Mouse (Mus musculus): ENCODE measurements around the gene Osbpl2.

Gene Osbpl2

DNA sequence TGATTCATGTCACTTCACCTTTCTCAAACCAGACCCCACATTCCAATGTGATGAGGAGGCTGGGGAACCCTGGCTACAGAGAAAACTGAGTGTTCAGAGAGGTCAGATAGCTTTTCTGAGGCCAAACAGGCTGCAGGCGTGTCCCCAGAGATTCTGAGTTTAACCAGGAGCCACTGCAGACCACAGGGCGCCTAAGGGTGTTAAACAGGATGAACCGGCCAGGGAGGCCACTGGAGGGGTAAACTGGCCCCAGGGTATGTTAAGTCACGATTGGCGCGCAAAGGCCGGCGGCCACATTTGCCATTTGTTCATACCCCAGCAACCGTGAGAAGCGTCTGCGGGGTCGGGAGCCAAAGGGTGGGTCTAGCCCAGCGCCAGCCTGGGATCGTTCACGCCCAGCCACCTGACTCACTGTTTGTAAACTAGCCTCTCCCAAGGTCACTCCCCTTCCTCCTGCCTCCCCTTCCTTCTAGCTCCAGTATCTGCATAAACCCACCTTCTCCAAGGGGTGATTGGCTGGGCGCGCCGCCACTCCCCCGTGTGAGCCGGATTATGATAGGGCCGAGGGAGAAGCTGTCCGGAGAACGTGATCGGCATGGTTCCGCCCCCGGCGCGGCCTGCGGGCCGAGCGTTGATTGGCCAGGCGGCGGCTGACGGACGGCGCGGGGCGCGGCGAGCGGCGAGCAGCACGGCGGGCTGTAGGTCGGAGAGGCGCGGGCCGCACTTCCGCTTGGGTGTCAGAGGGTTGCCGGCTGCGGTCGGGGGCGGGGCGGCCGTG lies at the start of gene Osbpl2:
TSS of gene Osbpl2 (plus strand) at position 646 of the 778 bp plus-strand sequence.
- DNase-seq: peak; percentile 100

DNA sequence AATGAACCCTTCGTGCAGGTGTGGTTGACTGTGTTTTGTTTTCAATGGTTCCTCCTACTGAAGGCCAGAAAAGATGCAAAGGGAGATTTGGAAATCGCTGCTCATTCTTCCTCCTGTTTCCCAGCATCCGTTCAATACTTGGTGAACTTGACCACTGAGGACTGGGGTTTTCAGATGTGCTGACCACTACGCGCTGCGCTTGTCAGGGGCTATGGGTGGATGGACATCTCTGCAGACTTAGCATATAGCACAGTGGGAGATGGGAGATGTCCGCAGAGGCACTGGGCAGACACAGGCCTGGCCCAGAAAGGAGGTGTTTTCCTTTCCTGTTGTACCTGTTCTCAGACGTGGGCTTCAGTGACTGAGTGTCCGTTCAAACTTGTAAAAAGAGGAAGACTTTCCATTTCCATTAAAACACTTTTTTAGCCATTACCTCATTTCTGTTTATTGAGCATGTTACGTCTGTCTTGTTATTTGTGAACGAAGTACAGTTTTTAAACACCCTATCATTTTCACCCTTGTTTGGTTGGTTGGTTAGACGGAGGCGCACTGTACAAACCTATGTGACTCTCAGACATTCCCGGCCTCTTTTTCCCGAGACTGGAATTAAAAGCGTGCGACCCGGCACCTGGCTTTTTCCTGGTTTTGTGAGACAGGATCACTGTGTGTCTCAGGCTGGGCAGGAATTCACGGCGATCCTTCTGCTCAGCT lies 49.2 kb upstream of the Osbpl2 start:
- no peak for DNase-seq

DNA sequence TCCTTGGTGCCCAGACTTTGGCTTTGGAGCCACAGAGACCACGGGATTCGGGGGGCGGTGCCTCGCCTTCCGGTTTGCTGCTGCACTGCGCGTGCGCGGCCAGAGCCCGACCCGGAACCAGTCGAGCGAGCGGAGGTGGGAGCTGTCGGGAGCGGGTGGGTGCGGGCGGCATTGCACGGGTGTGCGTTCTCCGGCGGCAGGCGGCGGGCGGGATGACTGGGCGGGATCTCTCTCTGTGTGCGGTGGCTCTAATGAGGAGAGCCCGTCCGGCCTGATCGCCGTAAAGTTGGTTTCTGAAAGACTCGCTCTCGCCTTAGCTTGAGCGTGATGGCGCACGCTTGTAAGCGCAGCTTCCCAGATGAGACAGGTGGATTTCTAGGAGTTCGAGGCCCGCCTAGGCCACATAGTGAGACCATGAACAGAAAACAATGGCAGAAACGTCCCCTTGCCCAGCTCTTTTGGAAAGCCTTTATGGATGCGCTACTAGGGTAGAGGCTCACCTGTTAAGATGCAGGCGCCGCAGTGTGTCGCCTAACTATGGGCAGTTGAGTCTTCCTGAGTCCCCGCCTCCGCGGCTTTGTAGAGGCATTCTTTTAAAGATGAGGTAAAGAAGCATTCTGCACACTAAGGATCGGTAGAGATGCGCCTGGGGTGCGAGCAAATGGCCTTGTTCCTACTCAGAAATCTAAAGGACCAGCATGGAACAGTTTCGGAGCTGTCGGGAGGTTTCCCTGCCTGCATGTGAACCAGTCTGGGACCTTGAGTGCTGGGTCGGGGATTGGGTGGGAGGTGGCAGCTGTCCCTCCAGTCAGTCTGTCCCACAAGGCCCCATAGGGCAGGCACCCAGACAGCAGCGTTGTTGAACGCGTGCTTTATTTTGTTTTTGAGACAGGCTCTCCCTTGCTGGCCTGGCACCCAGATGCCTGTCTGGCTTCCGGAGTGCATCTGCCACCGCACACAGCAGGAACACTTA lies 48.3 kb upstream of the Osbpl2 start, which contains the start of gene Mtg2:
TSS of gene Mtg2 (plus strand) at position 108 of the 973 bp plus-strand sequence.
- DNase-seq: peak; percentile 97

DNA sequence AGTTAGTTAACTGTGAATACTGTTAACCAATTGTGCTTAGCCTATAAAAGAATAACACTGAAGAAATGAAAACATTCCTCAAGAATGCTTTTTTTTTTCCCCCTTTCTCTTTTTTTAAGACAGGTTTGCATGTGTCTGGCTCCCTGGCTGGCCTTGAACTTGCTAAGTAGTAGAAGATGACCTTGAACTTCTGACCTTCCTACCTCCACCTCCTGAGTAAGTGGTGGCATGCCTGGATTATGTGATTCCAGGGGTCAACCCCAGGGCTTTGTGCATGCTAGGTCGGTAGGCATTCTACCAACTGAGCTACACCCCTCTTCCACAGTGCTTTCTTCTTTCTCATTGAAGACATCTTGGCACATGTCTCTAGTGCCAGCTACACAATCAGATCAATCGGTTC lies 47.4 kb upstream of the Osbpl2 start:
- no peak for DNase-seq

DNA sequence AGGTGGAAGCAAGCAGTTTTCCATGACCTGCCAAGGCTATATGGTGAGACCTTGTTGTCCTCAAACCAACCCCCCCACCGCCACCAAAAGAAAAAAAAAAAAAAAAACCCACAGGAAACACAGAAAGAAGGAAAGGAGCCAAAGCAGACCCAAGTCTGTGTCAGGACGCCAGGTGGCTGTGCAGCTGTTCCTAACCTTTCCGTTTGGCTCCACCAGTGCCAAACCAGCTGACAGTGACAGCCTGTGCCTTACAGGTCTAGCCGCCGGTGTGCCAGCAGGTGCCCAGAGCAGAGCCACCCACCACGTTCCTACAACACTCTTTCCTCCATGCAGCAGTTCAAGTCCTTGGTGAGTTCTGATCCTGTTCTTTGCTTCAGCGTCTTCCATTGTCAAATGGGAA lies 46.2 kb upstream of the Osbpl2 start:
- no peak for DNase-seq

DNA sequence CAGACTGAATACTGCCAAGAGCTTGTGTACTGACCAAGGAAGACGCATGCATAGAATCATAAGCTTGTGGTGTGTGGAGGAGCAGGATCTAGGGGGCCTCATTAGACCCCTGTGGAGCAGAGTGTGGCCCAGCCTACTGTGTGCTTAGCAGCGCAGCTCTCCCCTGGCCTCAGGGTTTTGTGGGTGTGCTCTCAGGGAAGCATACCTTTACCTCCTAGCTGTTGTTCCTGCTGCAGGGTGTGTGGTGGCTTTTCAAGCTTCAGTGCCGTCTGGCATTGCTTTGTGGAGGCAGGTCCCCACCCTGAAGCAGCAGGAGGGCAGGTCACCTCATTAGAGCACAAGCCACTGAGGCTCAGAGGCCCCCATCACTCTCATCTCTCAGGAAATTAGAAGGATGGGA lies 41.5 kb upstream of the Osbpl2 start:
- no peak for DNase-seq

DNA sequence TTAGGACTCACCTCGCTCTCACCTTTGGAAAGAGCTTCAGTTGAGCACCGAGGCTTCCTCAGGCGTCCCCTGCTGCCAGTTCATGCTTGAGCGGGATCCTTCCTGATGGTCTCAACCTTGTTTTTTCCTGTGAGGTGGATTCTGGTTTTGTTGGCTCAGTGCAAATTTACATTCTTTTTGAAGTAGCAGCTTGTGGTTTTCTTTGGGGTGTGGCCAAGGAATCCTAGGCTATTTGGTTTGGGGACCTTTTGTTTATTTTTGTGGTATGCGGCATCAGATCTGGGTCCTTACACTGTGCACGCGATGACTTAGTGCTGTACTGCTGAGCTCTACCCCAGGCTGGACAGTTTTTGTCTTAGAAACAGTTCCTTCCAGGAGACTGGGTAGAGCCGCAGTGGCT lies 38.4 kb upstream of the Osbpl2 start:
- DNase-seq: no peak

DNA sequence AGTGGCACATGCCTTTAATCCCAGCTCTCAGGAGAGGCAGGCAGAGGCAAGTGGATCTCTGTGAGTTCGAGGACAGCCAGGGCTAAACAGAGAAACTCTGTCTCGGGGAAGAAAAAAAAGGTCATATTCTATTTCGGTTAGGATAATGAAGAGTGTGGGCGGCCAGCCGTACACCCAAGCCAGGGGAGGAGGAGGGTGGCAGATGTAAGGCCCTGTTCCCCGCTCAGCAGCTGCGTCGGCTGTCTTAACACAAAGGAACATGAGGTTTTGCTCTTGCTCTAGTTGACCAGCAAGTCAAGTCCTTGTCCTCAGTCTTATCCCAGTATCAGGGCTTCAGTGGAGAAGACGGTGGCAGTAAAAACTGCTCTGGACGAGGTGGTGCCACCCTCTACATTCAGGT lies 36.0 kb upstream of the Osbpl2 start:
- DNase-seq: no peak

DNA sequence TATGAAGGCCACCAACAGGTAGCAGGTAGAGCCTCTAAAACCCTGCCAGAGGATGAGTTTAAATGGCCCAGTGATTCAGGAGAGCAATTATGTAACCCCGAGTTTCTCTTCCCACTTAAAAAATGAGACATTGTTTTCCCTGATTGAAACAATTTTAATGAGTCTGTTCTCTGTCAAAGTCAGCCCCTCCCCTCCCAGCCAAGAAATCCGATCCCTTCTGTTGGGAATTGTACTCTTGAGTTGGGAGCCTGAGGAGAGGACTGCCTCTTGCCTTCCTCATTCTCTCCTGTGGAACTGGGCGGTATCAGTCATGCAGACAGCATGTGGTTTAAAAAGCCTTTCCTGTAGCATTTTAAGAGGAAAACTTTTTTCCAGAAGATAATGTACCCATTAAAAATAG lies 34.5 kb upstream of the Osbpl2 start:
- no peak for DNase-seq

DNA sequence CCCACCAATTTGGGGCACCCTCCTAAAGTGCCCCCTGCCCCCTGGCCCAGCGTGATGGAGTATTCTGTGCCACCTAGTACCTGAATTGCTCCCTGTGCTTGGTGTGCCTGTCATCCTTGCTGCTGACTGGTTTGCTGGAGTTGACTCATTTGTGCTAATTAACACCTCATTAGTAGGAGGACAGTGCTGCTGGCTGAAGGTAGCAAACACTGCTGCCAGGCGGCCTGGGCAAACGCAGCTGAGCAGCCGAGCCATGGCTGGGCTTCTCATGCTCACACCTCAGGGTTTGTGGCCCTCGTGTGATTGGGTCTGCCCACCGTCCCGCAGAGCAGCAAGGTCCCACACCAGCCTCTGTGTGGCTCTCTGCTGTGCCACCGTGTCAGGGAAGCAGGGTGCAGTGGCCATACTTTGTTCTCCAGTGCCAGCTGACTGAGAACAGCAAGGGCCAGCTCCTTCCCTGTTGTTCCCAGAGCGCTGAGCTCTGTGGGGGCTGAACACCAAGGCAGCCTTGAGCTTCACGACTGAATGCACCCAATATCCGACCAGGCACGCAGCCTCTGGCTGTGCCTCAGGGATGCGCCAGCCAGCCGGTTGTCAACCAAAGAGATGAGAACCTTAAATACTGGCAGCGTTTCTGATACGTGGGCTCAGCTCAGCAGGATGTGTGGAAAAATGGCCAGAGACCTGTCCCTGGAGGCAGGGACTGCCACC lies 33.0 kb upstream of the Osbpl2 start:
- DNase-seq: no peak

DNA sequence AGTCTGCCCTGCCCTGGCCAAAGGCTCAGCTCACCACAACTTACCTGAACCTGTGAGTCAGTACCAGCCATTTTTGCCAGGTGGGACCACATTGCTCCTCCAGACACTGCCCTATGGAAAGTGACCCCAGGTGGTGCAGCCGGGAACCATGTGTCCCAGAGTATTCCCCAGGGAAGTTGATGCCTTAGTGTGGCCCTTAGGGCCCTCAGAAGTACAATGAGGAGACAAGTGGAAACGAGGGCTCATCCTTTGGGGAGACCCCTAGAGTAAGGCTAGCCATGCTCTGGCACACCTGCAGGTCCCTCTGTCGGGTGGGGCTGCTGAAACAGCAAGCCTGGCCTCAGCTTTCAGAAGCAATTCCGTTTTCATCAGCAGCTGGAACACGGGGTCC lies 32.5 kb upstream of the Osbpl2 start:
- no peak for DNase-seq

DNA sequence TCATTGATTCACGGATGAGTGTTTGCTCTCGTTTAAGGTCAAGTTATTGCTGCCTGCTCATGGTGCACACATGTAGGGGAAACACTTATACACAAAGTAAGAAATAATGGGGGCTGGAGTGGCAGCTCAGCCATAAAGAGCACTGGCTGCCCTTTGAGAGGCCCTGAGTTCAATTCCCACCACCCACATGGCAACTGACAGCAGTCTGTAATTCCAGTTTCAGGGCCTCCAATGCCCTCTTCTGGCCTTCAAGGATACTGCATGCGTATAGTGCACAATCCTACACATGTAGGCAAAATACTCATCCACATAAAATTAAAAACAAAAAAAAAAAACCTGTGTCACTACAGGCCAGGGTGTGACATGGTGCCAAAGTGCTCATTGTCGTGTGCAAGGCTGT lies 31.6 kb upstream of the Osbpl2 start:
- no peak for DNase-seq

DNA sequence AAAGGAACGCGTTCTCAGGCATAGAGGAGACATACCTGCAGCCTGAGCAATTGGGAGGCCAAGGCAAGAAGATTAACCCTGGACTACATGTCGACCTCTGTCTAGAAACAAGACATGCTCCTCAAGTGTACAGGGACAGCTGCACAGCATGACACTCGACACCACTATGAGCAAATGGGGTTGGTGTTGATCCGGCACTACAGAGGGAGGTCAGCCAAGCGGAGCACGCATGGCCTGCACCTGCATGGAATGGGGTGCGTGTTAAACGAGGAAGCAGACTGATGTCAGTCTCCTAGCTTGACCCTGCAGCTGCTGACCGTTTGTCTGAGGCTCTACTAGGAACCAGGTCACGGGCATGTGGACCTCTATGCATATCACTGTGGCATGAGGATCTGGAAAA lies 28.8 kb upstream of the Osbpl2 start:
- no peak for DNase-seq

DNA sequence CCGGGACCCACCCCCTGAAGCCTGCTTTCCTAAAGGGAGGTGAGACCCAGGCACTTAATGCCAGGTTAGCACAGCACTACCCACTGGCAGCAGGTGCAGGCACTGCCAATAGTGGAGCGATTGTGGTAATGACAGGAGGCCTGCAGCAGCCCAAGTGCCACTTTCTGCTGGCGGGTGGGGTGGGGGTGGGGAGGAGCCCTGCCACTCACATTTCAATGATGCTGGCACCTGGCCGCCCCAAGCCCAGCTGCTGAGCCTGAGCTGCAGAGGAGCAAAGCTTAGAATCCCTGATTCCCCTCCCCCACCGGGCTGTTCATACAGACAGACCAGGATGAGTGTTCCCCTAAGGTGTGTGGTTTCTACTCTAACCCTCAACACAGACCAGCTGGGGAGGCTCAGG lies 23.4 kb upstream of the Osbpl2 start:
- DNase-seq: no peak

DNA sequence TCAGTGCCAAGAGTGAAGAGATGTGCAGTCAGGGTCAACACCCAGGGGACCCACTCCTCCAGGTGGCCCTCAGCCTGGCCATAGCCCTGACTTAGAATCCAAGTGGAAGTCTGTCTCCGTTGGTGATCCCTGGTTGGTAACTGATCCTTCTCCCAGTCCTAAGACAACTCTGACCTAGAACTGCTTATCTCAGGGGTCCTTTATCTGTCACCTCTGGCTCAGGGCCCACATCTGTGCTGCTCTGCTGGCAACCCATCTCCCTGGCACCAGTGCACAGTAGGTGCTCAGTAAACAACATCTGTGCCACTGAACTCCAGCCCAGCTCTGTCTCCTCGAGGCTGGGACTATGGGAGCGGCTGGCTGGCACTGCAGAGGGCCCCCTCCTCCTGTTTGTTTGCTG lies 21.5 kb upstream of the Osbpl2 start:
- no peak for DNase-seq

DNA sequence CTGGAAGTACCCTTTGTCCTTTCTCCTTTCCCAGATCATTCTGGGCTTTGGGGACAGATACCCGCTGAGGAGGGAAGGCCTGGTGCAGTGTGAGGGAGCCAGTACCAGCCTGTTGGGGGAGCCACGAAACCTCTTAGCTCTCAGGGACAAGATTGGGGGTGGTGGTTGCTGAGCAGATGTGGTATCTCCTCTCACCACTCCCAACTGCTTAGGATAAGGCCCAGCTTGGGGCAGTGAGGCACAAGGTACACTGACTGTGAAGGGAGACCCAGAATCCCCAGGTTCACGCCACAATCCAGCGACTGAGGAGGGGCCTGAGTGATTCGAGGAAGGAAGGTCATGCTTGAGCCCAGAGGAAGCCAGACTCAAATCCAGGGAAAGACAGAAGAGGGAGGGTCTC lies 20.9 kb upstream of the Osbpl2 start:
- DNase-seq: no peak

DNA sequence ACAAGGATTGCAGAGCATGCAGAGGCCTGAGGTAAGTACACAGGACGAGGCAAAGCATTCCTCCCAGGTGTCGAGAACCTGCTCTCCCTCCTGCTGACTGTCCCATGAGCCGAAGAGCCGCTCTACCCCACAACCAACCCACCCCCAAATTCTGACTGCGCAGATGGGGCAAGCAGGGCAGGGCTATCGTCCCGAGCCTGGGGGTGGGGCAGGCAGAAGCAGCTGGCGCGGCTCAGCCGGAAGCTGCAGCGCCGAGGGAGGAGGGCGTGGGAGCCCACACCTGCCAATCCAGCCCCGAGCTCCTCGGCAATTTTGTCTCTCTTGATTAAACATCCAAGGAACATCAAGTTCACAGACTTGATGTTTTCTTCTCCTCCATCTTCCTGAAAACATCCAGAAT lies 19.6 kb upstream of the Osbpl2 start:
- DNase-seq: no peak

DNA sequence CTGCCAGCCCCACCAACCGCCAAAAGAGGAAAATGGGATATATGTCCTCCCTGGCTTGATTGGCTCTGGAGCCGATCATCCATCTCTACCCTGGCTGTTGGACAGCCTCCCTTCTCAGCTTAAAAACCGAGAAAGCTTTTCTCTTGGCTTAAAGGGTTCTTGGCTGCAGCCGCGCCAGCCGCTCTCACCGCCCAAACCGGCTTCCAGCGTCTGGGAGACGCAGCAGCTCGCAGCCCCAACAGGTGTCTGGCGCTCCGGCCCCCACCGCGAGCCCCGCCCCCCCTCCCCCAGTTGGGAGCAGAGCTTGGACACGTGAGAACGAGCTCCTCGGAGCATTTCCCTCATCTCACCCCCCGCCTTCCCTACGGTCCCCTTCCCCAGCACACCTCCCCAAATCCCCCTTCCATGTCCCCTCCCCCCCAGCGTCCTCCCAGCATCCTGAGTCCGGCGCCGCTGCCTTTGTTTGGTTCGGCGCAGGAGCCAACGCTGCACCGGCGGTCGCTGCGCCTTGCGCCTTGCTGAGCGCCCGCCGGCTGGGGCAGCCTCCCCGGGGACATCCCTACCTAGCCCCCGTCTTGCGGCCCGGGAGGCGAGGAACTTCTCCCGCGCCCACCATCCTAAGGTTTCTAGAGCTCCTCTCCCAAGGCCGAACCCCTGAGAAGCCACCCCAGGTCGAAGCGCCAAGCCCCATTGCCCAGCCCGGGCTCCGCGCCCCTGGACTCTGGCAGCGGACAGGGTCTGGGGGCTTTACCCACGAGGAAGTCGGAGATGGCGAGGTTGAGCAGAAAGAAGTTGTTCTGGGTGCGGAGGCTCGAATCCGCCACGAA lies 15.7 kb upstream of the Osbpl2 start:
- DNase-seq: no peak

DNA sequence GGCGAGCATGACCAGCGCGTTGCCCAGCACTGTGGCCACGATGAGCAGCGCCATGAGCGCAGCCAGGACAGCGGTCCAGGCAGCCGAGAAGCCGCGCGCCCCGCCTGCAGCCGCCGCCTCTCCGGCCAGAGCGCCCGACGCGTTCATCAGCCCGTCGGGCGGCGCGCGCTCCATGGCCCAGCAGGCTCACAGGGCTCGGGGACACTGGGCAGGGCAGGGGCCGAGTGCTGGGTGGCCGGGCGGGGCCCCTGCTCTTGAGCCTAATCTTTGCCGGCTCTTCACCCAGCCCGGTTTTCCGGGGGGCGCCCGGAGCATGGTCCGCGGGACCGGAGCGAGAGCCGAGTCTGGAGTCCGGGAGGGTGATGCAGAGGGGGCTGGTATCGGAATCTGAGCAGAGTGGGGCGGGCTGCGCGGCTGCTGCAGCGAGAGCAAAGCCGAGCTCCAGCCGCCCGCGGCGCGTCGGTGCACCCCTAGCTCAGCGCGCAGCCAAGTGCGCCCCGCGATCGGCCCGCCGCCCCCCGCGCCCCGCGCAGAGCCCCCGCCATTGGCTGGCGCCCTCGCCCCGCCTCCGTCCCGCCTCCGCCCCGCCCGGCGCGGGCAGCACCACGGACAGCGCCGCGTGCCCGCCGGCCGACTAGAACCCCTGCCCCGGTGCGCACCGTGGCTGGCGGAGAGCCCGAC lies 15.0 kb upstream of the Osbpl2 start, which contains the start of gene Hrh3:
TSS of gene Hrh3 (minus strand) at position 511 of the 681 bp plus-strand sequence.
- DNase-seq: peak; percentile 88

DNA sequence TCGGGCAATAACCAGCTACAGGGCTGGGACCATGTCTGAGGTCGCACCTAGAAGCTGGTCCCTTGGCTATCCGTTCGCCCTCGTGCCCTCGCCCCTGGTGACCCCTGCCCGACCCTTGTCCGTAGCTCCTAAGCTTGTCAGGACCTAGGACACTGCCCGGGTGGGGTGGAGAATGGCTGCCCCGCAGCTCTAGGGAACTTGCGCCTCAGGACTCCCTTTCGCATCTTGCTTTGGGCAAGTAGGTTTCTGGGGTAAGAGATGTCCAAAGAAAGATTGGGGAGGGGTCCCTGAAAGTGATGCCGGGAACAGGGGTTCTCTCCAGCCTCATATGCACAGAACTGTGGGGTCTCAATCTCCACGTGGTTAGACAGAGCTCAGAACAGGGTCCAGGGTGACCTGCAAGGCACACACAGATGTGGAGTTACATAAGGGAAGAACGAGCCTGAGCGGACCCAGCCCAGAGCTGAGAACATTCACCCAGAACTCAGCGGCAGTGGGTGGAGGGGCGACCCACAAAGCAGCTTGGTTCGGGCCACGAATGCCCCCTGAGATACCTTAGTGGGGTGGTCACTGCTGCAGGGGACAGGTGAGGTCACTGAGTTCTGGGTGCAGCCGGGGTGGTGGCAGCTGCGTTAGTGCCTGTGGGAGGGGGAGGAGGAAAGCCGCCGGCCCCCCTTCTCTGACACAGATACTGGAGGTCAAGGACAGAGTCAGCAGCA lies 14.3 kb upstream of the Osbpl2 start:
- no peak for DNase-seq
